Mouse (Mus musculus) ZHBTc4 (cell line): ENCODE measurements around the gene Parm1.

ENCODE experiments used
- DNase-seq: peaks from one replicate; pipeline ENCODE4 v3.0.0-alpha.2; 2011; ENCODE audit warnings: low read depth, low spot score

The Parm1 gene

GRCm38 (mm10) chr5:91653061-91653915, 135.9 kb downstream of the Parm1 start:
- DNase-seq: peak; percentile 13

GRCm38 (mm10) chr5:91654331-91655048, 137.1 kb downstream of the Parm1 start:
- DNase-seq: no peak

- no peak for DNase-seq
Observed at GRCm38 (mm10) chr5:91655263-91655662, 137.8 kb downstream of the Parm1 start.

GRCm38 (mm10) chr5:91662715-91663114, 145.3 kb downstream of the Parm1 start:
- DNase-seq: no peak

DNA sequence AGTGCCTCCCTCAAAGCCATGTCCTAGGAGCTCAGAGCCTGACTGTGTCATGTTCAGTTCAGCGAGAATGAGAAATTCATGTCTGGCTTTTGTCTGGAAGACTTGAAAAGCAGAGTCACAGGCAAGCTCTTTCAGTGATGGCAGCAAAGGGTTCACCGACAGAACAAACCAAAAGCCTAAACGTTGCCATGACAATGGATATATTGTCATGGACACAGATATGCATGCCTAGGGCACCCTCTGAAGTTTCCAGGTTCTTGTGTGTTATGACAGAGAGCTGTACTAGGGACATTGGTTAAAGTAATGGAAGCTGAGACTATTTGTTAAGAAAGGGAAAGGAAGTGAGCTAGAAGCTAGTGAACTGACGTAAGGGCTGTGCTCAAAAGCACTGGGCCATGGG, 149.7 kb downstream of the Parm1 start:
- DNase-seq: no peak

- no peak for DNase-seq
Observed at GRCm38 (mm10) chr5:91669235-91669634, 151.8 kb downstream of the Parm1 start.
